Mouse (Mus musculus) kidney, adult 2 months (tissue): ENCODE measurements around the gene Slc51a.

Experiments
- CTCF ChIP-seq: fragments of 200-500 bp; conservative IDR thresholded peaks from 2 replicates; pipeline ENCODE4 v1.5.1; 2011; ENCODE audit warnings: low read depth, mild to moderate bottlenecking, control low read depth, low read length, moderate library complexity, mixed read lengths; ENCODE audit not compliant: insufficient read depth, insufficient read length
- POLR2A ChIP-seq: fragments of 200-500 bp; IDR thresholded peaks from one replicate; pipeline ENCODE4 v1.6.1; 2011; ENCODE audit warnings: low read depth, low read length, control low read depth

- TF ChIP-seq CTCF = no peak
- TF ChIP-seq POLR2A = no peak
Observed at GRCm38 (mm10) chr16:32488939-32489338, 1.3 kb upstream of the Slc51a start.
